Mouse (Mus musculus) embryonic facial prominence, embryonic 11.5 days (tissue): ENCODE data around the gene Cdhr4. TPM values are rescaled to one million over a fixed set of nuclear protein-coding genes. Genes with fewer than 3 reads are reported as not detected.

Source experiments
- ATAC-seq: fragments of 200-750 bp; cut with Nextera tagmentation; replicated peaks from 2 replicates; pipeline ENCODE4 v1.8.0; 2017; ENCODE audit warnings: low read depth; ENCODE audit not compliant: insufficient number of reproducible peaks, low FRiP score, low TSS enrichment
- DNase-seq: peaks from one replicate; pipeline ENCODE4 v3.0.0-alpha.2; 2015; ENCODE audit warnings: low spot score
- H3K27ac ChIP-seq: fragments of 300-500 bp; sonication (generic); replicated peaks from 2 replicates; pipeline ENCODE4 v1.5.1; 2014; ENCODE audit warnings: mild to moderate bottlenecking, low read depth, low read length, control low read depth
- H3K27me3 ChIP-seq: fragments of 300-500 bp; sonication (generic); 2 replicates; pipeline ENCODE4 v1.6.1; 2014; ENCODE audit warnings: mild to moderate bottlenecking, low read length, moderate library complexity, mixed read lengths; ENCODE audit not compliant: control insufficient read depth, insufficient read depth
- H3K36me3 ChIP-seq: fragments of 300-500 bp; sonication (generic); replicated peaks from 2 replicates; pipeline ENCODE4 v1.6.1; 2014; ENCODE audit warnings: low read depth, mild to moderate bottlenecking, low read length, moderate library complexity, mixed read lengths; ENCODE audit not compliant: control insufficient read depth, insufficient read depth
- H3K4me1 ChIP-seq: fragments of 300-500 bp; sonication (generic); 2 replicates; pipeline ENCODE4 v1.6.1; 2014; ENCODE audit warnings: low read length, mixed read lengths; ENCODE audit not compliant: control insufficient read depth, insufficient read depth
- H3K4me2 ChIP-seq: fragments of 300-500 bp; sonication (generic); 2 replicates; pipeline ENCODE4 v1.6.1; 2014; ENCODE audit warnings: low read depth, mild to moderate bottlenecking, control low read depth, low read length, moderate library complexity
- H3K4me3 ChIP-seq: fragments of 300-500 bp; sonication (generic); 2 replicates; pipeline ENCODE4 v1.5.1; 2014; ENCODE audit warnings: low read depth, low read length, control low read depth
- H3K9ac ChIP-seq: fragments of 300-500 bp; sonication (generic); replicated peaks from 2 replicates; pipeline ENCODE4 v1.6.1; 2014; ENCODE audit warnings: mild to moderate bottlenecking, control low read depth, low read length
- H3K9me3 ChIP-seq: fragments of 300-500 bp; sonication (generic); replicated peaks from 2 replicates; pipeline ENCODE4 v1.6.1; 2016; ENCODE audit warnings: mild to moderate bottlenecking, low read length, inconsistent platforms, mixed read lengths; ENCODE audit not compliant: control insufficient read depth
- WGBS: fragments of 180-500 bp; shearing (Covaris S2); extraction: QIAGEN DNeasy Blood & Tissue Kit; methylation state at CpG from one replicate; pipeline ENCODE4 v1.1.7; 2014; 5-methylcytosine and 5-hydroxymethylcytosine counted together
- polyA plus RNA-seq: library from polyadenylated mRNA; unstranded; fragments of >200 nt; fragmentation: Nextera tagmentation; extraction: Ambion mirVana; gene quantifications from 2 replicates; pipeline ENCODE4 v1.2.1, GENCODE M21; 2014

Cdhr4 gene
- polyA plus RNA-seq, 1 experiment from 2014 or later, result 7.6 TPM

GRCm38 (mm10) chr9:107987950-107988349, 4.3 kb upstream of the Cdhr4 start:
- no peaks in the 10 kb centered on the region for H3K36me3 ChIP-seq
- no peak overlapping the region for H3K27ac ChIP-seq
- ATAC-seq (no peak), DNase-seq (peak; percentile 27)
- H3K4me3 ChIP-seq, result no peak overlapping the region
- no peaks in the 10 kb centered on the region for H3K4me1 ChIP-seq
- H3K4me2 ChIP-seq, result no peak overlapping the region
- no peaks in the 10 kb centered on the region for H3K27me3 ChIP-seq
- H3K9ac ChIP-seq, result no peak overlapping the region
- 51% methylated on average over 3 of the region's 3 CpGs for WGBS
- no peaks in the 10 kb centered on the region for H3K9me3 ChIP-seq

- ATAC-seq, result no peak
- WGBS, result 86% methylated on average over 11 of the region's 11 CpGs
- H3K4me3 ChIP-seq, result no peak overlapping the region
- H3K4me2 ChIP-seq, result no peak overlapping the region
- no peak overlapping the region for H3K27ac ChIP-seq
- H3K36me3 ChIP-seq, result no peaks in the 10 kb centered on the region
- no peak for DNase-seq
- no peaks in the 10 kb centered on the region for H3K27me3 ChIP-seq
- H3K9me3 ChIP-seq, result no peaks in the 10 kb centered on the region
- no peaks in the 10 kb centered on the region for H3K4me1 ChIP-seq
- no peak overlapping the region for H3K9ac ChIP-seq
These were observed 716 bp downstream of the Cdhr4 start for GRCm38 (mm10) chr9:107993013-107993412.

- no peaks in the 10 kb centered on the region for H3K9me3 ChIP-seq
- no peak overlapping the region for H3K27ac ChIP-seq
- no peak overlapping the region for H3K4me2 ChIP-seq
- WGBS, result 71% methylated on average over 2 of the region's 2 CpGs
- H3K36me3 ChIP-seq, result no peaks in the 10 kb centered on the region
- no peaks in the 10 kb centered on the region for H3K27me3 ChIP-seq
- DNase-seq (no peak), ATAC-seq (no peak)
- H3K4me1 ChIP-seq, result no peaks in the 10 kb centered on the region
- H3K9ac ChIP-seq, result no peak overlapping the region
- H3K4me3 ChIP-seq, result no peak overlapping the region
These were observed 2.2 kb downstream of the Cdhr4 start for GRCm38 (mm10) chr9:107994464-107994863.

- Histone ChIP-seq H3K4me2 (no peak overlapping the region), H3K9ac (no peak overlapping the region), H3K27ac (no peak overlapping the region)
These were observed 3.2 kb downstream of the Cdhr4 start for GRCm38 (mm10) chr9:107995513-107995912.

GRCm38 (mm10) chr9:107996049-107996448, 3.8 kb downstream of the Cdhr4 start, which contains the start of gene Gm20662:
Gm20662 (plus strand) TSS chr9:107996349.
- Histone ChIP-seq H3K27me3 (no peaks in the 10 kb centered on the region), H3K9ac (no peak within 1 kb of the TSS), H3K36me3 (no peaks in the 10 kb centered on the region), H3K9me3 (no peaks in the 10 kb centered on the region), H3K4me1 (no peaks in the 10 kb centered on the region), H3K4me2 (no peak within 1 kb of the TSS), H3K4me3 (no peak within 1 kb of the TSS), H3K27ac (no peak within 1 kb of the TSS)
- DNase-seq, result no peak
- ATAC-seq, result no peak
- WGBS, result 93% methylated on average over 5 of the region's 5 CpGs

More at GRCm38 (mm10) chr9:107995513-107995912, 3.2 kb downstream of the Cdhr4 start:
- Histone ChIP-seq H3K9me3 (no peaks in the 10 kb centered on the region), H3K4me3 (no peak overlapping the region), H3K4me1 (no peaks in the 10 kb centered on the region), H3K27me3 (no peaks in the 10 kb centered on the region), H3K36me3 (no peaks in the 10 kb centered on the region)
- ATAC-seq, result no peak
- WGBS, result 93% methylated on average over 21 of the region's 21 CpGs
- no peak for DNase-seq

- no peaks in the 10 kb centered on the region for H3K27me3 ChIP-seq
- H3K9me3 ChIP-seq, result no peaks in the 10 kb centered on the region
- peak within 1 kb of the TSS; percentile 88 for H3K4me3 ChIP-seq
- H3K36me3 ChIP-seq, result no peaks in the 10 kb centered on the region
- no peaks in the 10 kb centered on the region for H3K4me1 ChIP-seq
- peak within 1 kb of the TSS; percentile 94 for H3K9ac ChIP-seq
- ATAC-seq (peak; percentile 99), DNase-seq (peak; percentile 100)
- peak within 1 kb of the TSS; percentile 74 for H3K4me2 ChIP-seq
- H3K27ac ChIP-seq, result peak within 1 kb of the TSS; percentile 65
- WGBS, result under 1% methylated on average over 51 of the region's 51 CpGs
These were observed 9.8 kb downstream of the Cdhr4 start, which contains the start of gene Ip6k1 for GRCm38 (mm10) chr9:108001922-108002770. Ip6k1 (plus strand) TSS chr9:108002501.

- WGBS, result under 1% methylated on average over 50 of the region's 50 CpGs
- Histone ChIP-seq H3K9ac (peak overlapping the region; percentile 94), H3K4me1 (no peaks in the 10 kb centered on the region), H3K27me3 (no peaks in the 10 kb centered on the region), H3K36me3 (no peaks in the 10 kb centered on the region), H3K27ac (peak overlapping the region; percentile 65), H3K4me3 (peak overlapping the region; percentile 88), H3K4me2 (peak overlapping the region; percentile 54), H3K9me3 (no peaks in the 10 kb centered on the region)
- DNase-seq, result no peak
- ATAC-seq, result no peak; the same call in 1 of the 2 replicates
These were observed 10.7 kb downstream of the Cdhr4 start for GRCm38 (mm10) chr9:108002778-108003530.

GRCm38 (mm10) chr9:108003531-108003890, 11.2 kb downstream of the Cdhr4 start:
- DNase-seq (peak; percentile 19), ATAC-seq (no peak)
- Histone ChIP-seq H3K9me3 (no peaks in the 10 kb centered on the region), H3K4me2 (peak overlapping the region; percentile 54), H3K27ac (no peak overlapping the region), H3K4me1 (no peaks in the 10 kb centered on the region), H3K27me3 (no peaks in the 10 kb centered on the region), H3K9ac (peak overlapping the region; percentile 94), H3K4me3 (peak overlapping the region; percentile 88), H3K36me3 (no peaks in the 10 kb centered on the region)
- WGBS, result 18% methylated on average over 8 of the region's 8 CpGs
